ENCODE assay signal across 14 mouse cellular contexts in the genomic region with DNA sequence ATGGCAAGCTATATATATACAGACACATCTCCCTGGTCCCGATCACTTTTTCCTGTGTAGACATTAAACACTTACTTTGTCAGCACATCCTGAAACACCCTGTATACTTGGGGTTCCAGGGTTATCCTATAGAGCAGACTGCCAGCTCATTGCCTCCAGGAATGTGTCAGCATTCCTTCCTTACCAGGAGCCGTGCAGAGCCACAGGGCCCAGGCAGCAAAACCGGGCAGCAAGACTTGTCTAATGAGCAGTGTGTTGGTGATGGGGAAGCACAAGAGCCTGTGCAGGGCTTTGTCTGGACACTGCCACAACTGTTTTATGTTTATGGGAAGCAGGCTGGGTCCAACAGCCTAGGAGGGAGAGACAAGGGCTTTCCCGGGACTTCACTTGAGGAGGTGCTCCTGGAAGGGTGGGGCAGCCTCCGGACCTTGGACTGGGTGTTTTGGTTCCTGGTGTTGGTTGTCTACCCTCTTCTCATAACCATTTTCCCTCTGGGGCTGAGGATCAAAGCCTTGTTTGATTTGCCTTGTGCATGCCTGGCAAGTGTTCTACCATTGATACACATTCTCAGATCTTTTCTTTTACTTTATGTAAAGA. TPM values are rescaled to one million over a fixed set of nuclear protein-coding genes. Genes with fewer than 3 reads are reported as not detected.
DNase-seq lines count a peak whose midpoint lies in the region; ATAC-seq and TF ChIP-seq lines count a peak whose summit lies in the region.
"Had no signal": no experiment of that assay in that cellular context is flagged by ENCODE, and none has a peak within 500 bp of the region (broad histone marks: within the 10 kb centered on the region; RNA-seq: fewer than 3 reads in every experiment).

No protein-coding gene starts in this region.

- H3K4me2 ChIP-seq in liver, embryonic 12.5 days: no peak overlapping the region
- H3K4me2 ChIP-seq in liver, postnatal 0 days (ENCODE audit: low read depth, low read length): no peak overlapping the region
- no peak overlapping the region for H3K4me2 ChIP-seq in liver, embryonic 15.5 days
- H3K4me2 ChIP-seq: embryonic facial prominence, embryonic 12.5 days; neural tube, embryonic 12.5 days had no signal

- no peak for DNase-seq in liver, postnatal 0 days
- peak; percentile 59 for DNase-seq in 3T3-L1 (ENCODE audit: low read depth, low spot score)
- DNase-seq in Muller cell, postnatal 12 days (ENCODE audit: inconsistent ontology term): peak; percentile 40
- DNase-seq in urinary bladder, postnatal 25 days (ENCODE audit: low spot score): no peak
- DNase-seq in embryo, embryonic 10.5 days (ENCODE audit: low spot score): no peak
- DNase-seq: gastrocnemius, postnatal 25 days; heart, postnatal 14 days; right cerebral cortex, postnatal 25 days had no signal

- ATAC-seq in liver, embryonic 12.5 days: peak; percentile 34; the same call in 1 of the 2 replicates
- ATAC-seq in liver, postnatal 0 days: no peak
- ATAC-seq in liver, embryonic 15.5 days (ENCODE audit: insufficient read depth): no peak; the same call in 1 of the 2 replicates
- ATAC-seq: hindbrain, embryonic 16.5 days; midbrain, embryonic 16.5 days had no signal

- H3K9me3 ChIP-seq in liver, embryonic 12.5 days (replicated peaks): no peaks in the 10 kb centered on the region
- H3K9me3 ChIP-seq in liver, postnatal 0 days (ENCODE audit: low read length): no peaks in the 10 kb centered on the region
- no peaks in the 10 kb centered on the region for H3K9me3 ChIP-seq in liver, embryonic 15.5 days (replicated peaks)
- H3K9me3 ChIP-seq: embryonic facial prominence, embryonic 12.5 days; neural tube, embryonic 12.5 days had no signal

- no peak for TF ChIP-seq EP300 in liver, postnatal 0 days (IDR thresholded peaks at IDR 0.05; ENCODE audit: low read depth)

- no peak overlapping the region for H3K4me3 ChIP-seq in liver, embryonic 12.5 days
- H3K4me3 ChIP-seq in liver, postnatal 0 days (ENCODE audit: low read depth, low read length): no peak overlapping the region
- H3K4me3 ChIP-seq in liver, embryonic 15.5 days (replicated peaks): no peak overlapping the region
- H3K4me3 ChIP-seq: embryonic facial prominence, embryonic 12.5 days; neural tube, embryonic 12.5 days had no signal

- H3K36me3 ChIP-seq in liver, embryonic 12.5 days: no peaks in the 10 kb centered on the region
- H3K36me3 ChIP-seq in liver, postnatal 0 days (replicated peaks; ENCODE audit: insufficient read depth, low read length): no peaks in the 10 kb centered on the region
- H3K36me3 ChIP-seq in liver, embryonic 15.5 days (replicated peaks): no peaks in the 10 kb centered on the region
- H3K36me3 ChIP-seq: embryonic facial prominence, embryonic 12.5 days; neural tube, embryonic 12.5 days had no signal

- H3K27ac ChIP-seq in liver, embryonic 12.5 days: no peak overlapping the region
- H3K27ac ChIP-seq in liver, postnatal 0 days (ENCODE audit: low read depth): no peak overlapping the region
- 0 out of 2 replicates have a peak overlapping the region, but pooled peaks have one; percentile 6 for H3K27ac ChIP-seq in liver, embryonic 15.5 days (replicated peaks)
- H3K27ac ChIP-seq: embryonic facial prominence, embryonic 12.5 days; neural tube, embryonic 12.5 days had no signal

- WGBS in liver, embryonic 12.5 days (ENCODE audit: insufficient replicate concordance): 46% methylated on average over 5 of the region's 5 CpGs
- 53% methylated on average over 5 of the region's 5 CpGs for WGBS in liver, postnatal 0 days (ENCODE audit: insufficient replicate concordance)
- 50% methylated on average over 5 of the region's 5 CpGs for WGBS in liver, embryonic 15.5 days (ENCODE audit: insufficient replicate concordance)

- no peak for TF ChIP-seq CTCF in liver, postnatal 0 days (IDR thresholded peaks at IDR 0.05; ENCODE audit: low read depth)

- H3K9ac ChIP-seq in liver, embryonic 12.5 days: no peak overlapping the region
- no peak overlapping the region for H3K9ac ChIP-seq in liver, postnatal 0 days (replicated peaks)
- no peak overlapping the region for H3K9ac ChIP-seq in liver, embryonic 15.5 days
- H3K9ac ChIP-seq: embryonic facial prominence, embryonic 12.5 days; neural tube, embryonic 12.5 days had no signal

- H3K4me1 ChIP-seq in liver, embryonic 12.5 days: peaks cover 15% of the 10 kb centered on the region
- peaks cover 11% of the 10 kb centered on the region; the same call in 1 of the 2 replicates for H3K4me1 ChIP-seq in liver, postnatal 0 days (ENCODE audit: insufficient read depth)
- peaks cover 14% of the 10 kb centered on the region for H3K4me1 ChIP-seq in liver, embryonic 15.5 days (replicated peaks)
- H3K4me1 ChIP-seq: neural tube, embryonic 12.5 days had no signal

- H3K27me3 ChIP-seq in liver, embryonic 12.5 days (replicated peaks): no peaks in the 10 kb centered on the region
- H3K27me3 ChIP-seq in liver, postnatal 0 days (ENCODE audit: insufficient read depth, low read length): no peaks in the 10 kb centered on the region
- H3K27me3 ChIP-seq in liver, embryonic 15.5 days: no peaks in the 10 kb centered on the region
- H3K27me3 ChIP-seq: neural tube, embryonic 12.5 days had no signal

RNA-seq across cellular contexts. Expression of a gene that starts 10.1 kb away (rescaled TPM):
- polyA plus RNA-seq in liver, embryonic 12.5 days (2016; fragmentation: Nextera tagmentation; extraction: Ambion mirVana): 37.0 and 37.6 TPM in 2 replicates
- 194 and 201 TPM in 2 replicates for polyA plus RNA-seq in liver, postnatal 0 days (2015; fragmentation: Nextera tagmentation; extraction: Ambion mirVana)
- 84.6 and 97.7 TPM in 2 replicates for polyA plus RNA-seq in liver, embryonic 15.5 days (2015; fragmentation: Nextera tagmentation; extraction: Ambion mirVana)

RNA-seq across cellular contexts. Expression of a gene that starts 36.9 kb away (rescaled TPM):
- 470 and 475 TPM in 2 replicates for polyA plus RNA-seq in liver, embryonic 12.5 days (2016; fragmentation: Nextera tagmentation; extraction: Ambion mirVana)
- polyA plus RNA-seq in liver, postnatal 0 days (2015; fragmentation: Nextera tagmentation; extraction: Ambion mirVana): 2,261 and 2,342 TPM in 2 replicates
- polyA plus RNA-seq in liver, embryonic 15.5 days (2015; fragmentation: Nextera tagmentation; extraction: Ambion mirVana): 835 and 898 TPM in 2 replicates

RNA-seq across cellular contexts. Expression of a gene that starts 37.0 kb away (rescaled TPM):
- polyA plus RNA-seq in liver, embryonic 12.5 days (2016; fragmentation: Nextera tagmentation; extraction: Ambion mirVana): 12.8 and 14.3 TPM in 2 replicates
- 5.1 and 5.5 TPM in 2 replicates for polyA plus RNA-seq in liver, postnatal 0 days (2015; fragmentation: Nextera tagmentation; extraction: Ambion mirVana)
- polyA plus RNA-seq in liver, embryonic 15.5 days (2015; fragmentation: Nextera tagmentation; extraction: Ambion mirVana): 4.9 and 5.8 TPM in 2 replicates

Comparison
In these comparisons a context has a peak if more than half of its experiments do, and no peak if none do; other contexts are left out.
1. DNase-seq: peak in 3T3-L1 (single experiment) and Muller cell, postnatal 12 days (single experiment); none in liver, postnatal 0 days (single experiment), urinary bladder, postnatal 25 days (single experiment) and embryo, embryonic 10.5 days (single experiment).